Mouse (Mus musculus): ENCODE data around the gene Zdhhc20. TPM values are rescaled to one million over a fixed set of nuclear protein-coding genes. Genes with fewer than 3 reads are reported as not detected.

Gene Zdhhc20
- 42.0 and 51.5 TPM in 2 replicates for polyA plus RNA-seq (2011; ENCODE audit: insufficient read depth, insufficient read length, low read depth, missing spikeins)

- Histone ChIP-seq H3K9me3 (replicated peaks; ENCODE audit: control insufficient read depth, insufficient read depth, low read length, poor library complexity, severe bottlenecking) (no peaks in the 10 kb centered on the region), H3K4me1 (ENCODE audit: control insufficient read depth, insufficient read depth, low read length) (peaks cover 1% of the 10 kb centered on the region), H3K27me3 (ENCODE audit: control insufficient read depth, insufficient read depth, low read length, poor library complexity, severe bottlenecking) (no peaks in the 10 kb centered on the region), H3K4me3 (ENCODE audit: low read depth, low read length) (peak within 1 kb of the TSS; percentile 92), H3K36me3 (ENCODE audit: control insufficient read depth, insufficient read depth, low read length, poor library complexity, severe bottlenecking) (no peaks in the 10 kb centered on the region), H3K9ac (ENCODE audit: low read depth, poor library complexity, severe bottlenecking) (peak within 1 kb of the TSS; percentile 92), H3K27ac (ENCODE audit: insufficient read depth, low read length) (no peak within 1 kb of the TSS)
- TF ChIP-seq POLR2A (IDR thresholded peaks at IDR 0.05; ENCODE audit: insufficient read depth, low read length) (peak; percentile 43), EP300 (IDR thresholded peaks at IDR 0.05; ENCODE audit: insufficient read depth, low read depth, low read length) (no peak)
These were observed at the start of gene Zdhhc20 for GRCm38 (mm10) chr14:57890011-57890842. Gene Zdhhc20 (minus strand): TSS chr14:57890276.

GRCm38 (mm10) chr14:57937297-57937696 lies 47.2 kb upstream of the Zdhhc20 start:
- no peak overlapping the region for H3K27ac ChIP-seq (ENCODE audit: insufficient read depth, low read length)
- no peak for TF ChIP-seq POLR2A (IDR thresholded peaks at IDR 0.05; ENCODE audit: insufficient read depth, low read length)
- TF ChIP-seq CTCF (IDR thresholded peaks at IDR 0.05; ENCODE audit: low read depth, low read length), result no peak
- no peak for TF ChIP-seq EP300 (IDR thresholded peaks at IDR 0.05; ENCODE audit: insufficient read depth, low read depth, low read length)
- no peaks in the 10 kb centered on the region for H3K27me3 ChIP-seq (ENCODE audit: control insufficient read depth, insufficient read depth, low read length, poor library complexity, severe bottlenecking)
- H3K4me1 ChIP-seq (ENCODE audit: control insufficient read depth, insufficient read depth, low read length), result no peaks in the 10 kb centered on the region
- no peak overlapping the region for H3K9ac ChIP-seq (ENCODE audit: low read depth, poor library complexity, severe bottlenecking)
- H3K36me3 ChIP-seq (ENCODE audit: control insufficient read depth, insufficient read depth, low read length, poor library complexity, severe bottlenecking), result no peaks in the 10 kb centered on the region
- no peaks in the 10 kb centered on the region for H3K9me3 ChIP-seq (replicated peaks; ENCODE audit: control insufficient read depth, insufficient read depth, low read length, poor library complexity, severe bottlenecking)
- H3K4me3 ChIP-seq (ENCODE audit: low read depth, low read length), result no peak overlapping the region

GRCm38 (mm10) chr14:57934666-57935065 lies 44.6 kb upstream of the Zdhhc20 start:
- no peaks in the 10 kb centered on the region for H3K4me1 ChIP-seq (ENCODE audit: control insufficient read depth, insufficient read depth, low read length)
- TF ChIP-seq EP300 (IDR thresholded peaks at IDR 0.05; ENCODE audit: insufficient read depth, low read depth, low read length), result no peak
- H3K36me3 ChIP-seq (ENCODE audit: control insufficient read depth, insufficient read depth, low read length, poor library complexity, severe bottlenecking), result no peaks in the 10 kb centered on the region
- H3K9me3 ChIP-seq (replicated peaks; ENCODE audit: control insufficient read depth, insufficient read depth, low read length, poor library complexity, severe bottlenecking), result no peaks in the 10 kb centered on the region
- H3K27ac ChIP-seq (ENCODE audit: insufficient read depth, low read length), result no peak overlapping the region
- no peak overlapping the region for H3K9ac ChIP-seq (ENCODE audit: low read depth, poor library complexity, severe bottlenecking)
- H3K4me3 ChIP-seq (ENCODE audit: low read depth, low read length), result no peak overlapping the region
- H3K27me3 ChIP-seq (ENCODE audit: control insufficient read depth, insufficient read depth, low read length, poor library complexity, severe bottlenecking), result no peaks in the 10 kb centered on the region

GRCm38 (mm10) chr14:57933608-57934007 lies 43.5 kb upstream of the Zdhhc20 start:
- Histone ChIP-seq H3K9me3 (replicated peaks; ENCODE audit: control insufficient read depth, insufficient read depth, low read length, poor library complexity, severe bottlenecking) (no peaks in the 10 kb centered on the region), H3K27ac (ENCODE audit: insufficient read depth, low read length) (no peak overlapping the region), H3K4me1 (ENCODE audit: control insufficient read depth, insufficient read depth, low read length) (no peaks in the 10 kb centered on the region), H3K27me3 (ENCODE audit: control insufficient read depth, insufficient read depth, low read length, poor library complexity, severe bottlenecking) (no peaks in the 10 kb centered on the region), H3K4me3 (ENCODE audit: low read depth, low read length) (no peak overlapping the region), H3K36me3 (ENCODE audit: control insufficient read depth, insufficient read depth, low read length, poor library complexity, severe bottlenecking) (no peaks in the 10 kb centered on the region), H3K9ac (ENCODE audit: low read depth, poor library complexity, severe bottlenecking) (no peak overlapping the region)
- no peak for TF ChIP-seq CTCF (IDR thresholded peaks at IDR 0.05; ENCODE audit: low read depth, low read length)
- no peak for TF ChIP-seq POLR2A (IDR thresholded peaks at IDR 0.05; ENCODE audit: insufficient read depth, low read length)
- TF ChIP-seq EP300 (IDR thresholded peaks at IDR 0.05; ENCODE audit: insufficient read depth, low read depth, low read length), result no peak

- Histone ChIP-seq H3K36me3 (ENCODE audit: control insufficient read depth, insufficient read depth, low read length, poor library complexity, severe bottlenecking) (no peaks in the 10 kb centered on the region), H3K27me3 (ENCODE audit: control insufficient read depth, insufficient read depth, low read length, poor library complexity, severe bottlenecking) (no peaks in the 10 kb centered on the region), H3K4me3 (ENCODE audit: low read depth, low read length) (no peak overlapping the region), H3K9ac (ENCODE audit: low read depth, poor library complexity, severe bottlenecking) (no peak overlapping the region), H3K9me3 (replicated peaks; ENCODE audit: control insufficient read depth, insufficient read depth, low read length, poor library complexity, severe bottlenecking) (no peaks in the 10 kb centered on the region), H3K4me1 (ENCODE audit: control insufficient read depth, insufficient read depth, low read length) (no peaks in the 10 kb centered on the region), H3K27ac (ENCODE audit: insufficient read depth, low read length) (no peak overlapping the region)
- no peak for TF ChIP-seq CTCF (IDR thresholded peaks at IDR 0.05; ENCODE audit: low read depth, low read length)
- TF ChIP-seq EP300 (IDR thresholded peaks at IDR 0.05; ENCODE audit: insufficient read depth, low read depth, low read length), result no peak
- no peak for TF ChIP-seq POLR2A (IDR thresholded peaks at IDR 0.05; ENCODE audit: insufficient read depth, low read length)
These were observed 42.9 kb upstream of the Zdhhc20 start for GRCm38 (mm10) chr14:57932881-57933443.

Measured in ES-Bruce4 (cell line).